Mouse (Mus musculus): ENCODE results near the gene Postn. TPM values are rescaled to one million over a fixed set of nuclear protein-coding genes. Genes with fewer than 3 reads are reported as not detected.

Gene Postn
- polyA plus RNA-seq, 1 experiment from 2014 or later = 79.6 TPM

DNA sequence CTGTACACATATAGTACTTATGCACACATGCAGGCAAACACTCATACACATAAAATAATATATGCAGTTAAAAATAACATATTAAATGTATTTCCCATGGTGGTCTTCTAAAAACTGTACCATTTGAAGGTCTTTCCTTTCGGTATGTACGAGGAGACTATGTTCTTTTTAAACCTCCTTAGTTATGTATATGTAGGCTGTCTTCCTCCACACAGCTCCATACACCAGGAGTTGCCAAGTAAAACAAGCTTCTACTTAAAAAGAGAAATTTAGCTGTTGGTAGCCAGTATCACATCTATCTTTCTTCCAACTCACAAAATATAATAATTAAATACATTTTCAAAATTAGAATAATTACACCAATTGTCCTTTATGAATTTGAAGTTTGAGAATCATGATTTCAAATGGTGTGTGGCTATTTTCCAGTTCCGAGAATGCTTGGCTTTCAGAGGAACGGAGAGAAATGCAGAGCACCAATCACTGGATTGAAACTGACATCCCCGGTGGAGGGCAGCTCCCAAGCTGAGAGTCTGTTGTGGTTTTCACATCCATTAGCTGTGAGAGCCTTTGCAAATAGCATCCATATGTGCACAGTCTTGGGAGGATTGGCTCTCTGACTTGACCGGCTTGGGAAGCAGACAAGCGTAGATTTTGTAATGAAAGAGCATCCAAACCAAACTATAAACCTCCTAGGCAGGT is 52.1 kb downstream of the Postn start:
- Histone ChIP-seq H3K9me3 (ENCODE audit: control insufficient read depth, low read length) (no peaks in the 10 kb centered on the region), H3K4me3 (ENCODE audit: low read length) (no peak overlapping the region), H3K4me2 (replicated peaks; ENCODE audit: low read depth, low read length) (no peak overlapping the region), H3K36me3 (ENCODE audit: control insufficient read depth, insufficient read depth, low read length) (no peaks in the 10 kb centered on the region), H3K27me3 (ENCODE audit: control insufficient read depth, insufficient read depth, low read length) (no peaks in the 10 kb centered on the region), H3K9ac (ENCODE audit: low read depth, low read length) (no peak overlapping the region), H3K27ac (ENCODE audit: low read depth, low read length) (no peak overlapping the region), H3K4me1 (ENCODE audit: control insufficient read depth, insufficient read depth, low read length) (0 out of 2 replicates have a peak, but pooled peaks cover 4% of the 10 kb centered on the region)
- no peak; the same call in 1 of the 2 replicates for ATAC-seq (ENCODE audit: low FRiP score, low TSS enrichment)
- 71% methylated on average over 7 of the region's 7 CpGs for WGBS

DNA sequence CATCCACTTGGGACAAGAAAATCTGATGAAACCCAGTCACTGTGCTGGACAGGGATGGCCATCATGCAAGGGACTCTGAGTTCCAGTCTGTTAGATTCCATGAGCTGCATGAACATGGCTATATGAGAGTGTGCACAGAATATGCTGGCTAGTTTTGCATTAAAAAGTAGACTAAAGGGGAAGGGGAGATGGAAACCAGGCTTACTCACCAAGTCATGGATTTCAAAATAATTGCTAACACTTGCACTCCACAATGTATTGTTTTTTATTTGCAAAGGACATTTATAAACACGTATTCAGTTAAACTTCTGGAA is 52.6 kb downstream of the Postn start:
- Histone ChIP-seq H3K9me3 (ENCODE audit: control insufficient read depth, low read length) (no peaks in the 10 kb centered on the region), H3K27ac (ENCODE audit: low read depth, low read length) (no peak overlapping the region), H3K36me3 (ENCODE audit: control insufficient read depth, insufficient read depth, low read length) (no peaks in the 10 kb centered on the region), H3K9ac (ENCODE audit: low read depth, low read length) (no peak overlapping the region), H3K4me3 (ENCODE audit: low read length) (no peak overlapping the region), H3K4me2 (replicated peaks; ENCODE audit: low read depth, low read length) (no peak overlapping the region), H3K27me3 (ENCODE audit: control insufficient read depth, insufficient read depth, low read length) (no peaks in the 10 kb centered on the region), H3K4me1 (ENCODE audit: control insufficient read depth, insufficient read depth, low read length) (0 out of 2 replicates have a peak, but pooled peaks cover 8% of the 10 kb centered on the region)
- 83% methylated on average over 1 of the region's 1 CpGs for WGBS
- no peak for ATAC-seq (ENCODE audit: low FRiP score, low TSS enrichment)

DNA sequence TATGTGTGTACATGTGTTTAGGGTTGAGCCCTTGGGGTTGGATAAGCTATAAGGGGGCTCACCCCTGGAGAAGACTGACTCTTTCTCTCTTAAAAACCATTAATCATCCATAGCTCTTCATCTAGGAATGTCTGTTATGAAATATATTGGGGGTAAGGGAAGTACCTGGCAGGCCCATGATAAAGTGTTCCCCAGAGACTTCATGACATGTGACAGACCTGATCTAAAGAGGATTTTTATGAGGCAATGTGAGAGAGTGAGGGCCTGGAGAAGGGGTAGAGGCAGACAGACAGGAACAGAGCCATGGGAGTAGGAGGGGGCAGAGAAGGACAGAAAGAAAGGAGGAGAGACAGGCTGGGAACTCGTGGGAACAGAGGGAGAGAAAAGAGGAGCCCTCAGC is 53.5 kb downstream of the Postn start:
- Histone ChIP-seq H3K36me3 (ENCODE audit: control insufficient read depth, insufficient read depth, low read length) (no peaks in the 10 kb centered on the region), H3K4me1 (ENCODE audit: control insufficient read depth, insufficient read depth, low read length) (0 out of 2 replicates have a peak, but pooled peaks cover 8% of the 10 kb centered on the region), H3K4me3 (ENCODE audit: low read length) (no peak overlapping the region), H3K27ac (ENCODE audit: low read depth, low read length) (no peak overlapping the region), H3K4me2 (replicated peaks; ENCODE audit: low read depth, low read length) (no peak overlapping the region), H3K9ac (ENCODE audit: low read depth, low read length) (no peak overlapping the region), H3K9me3 (ENCODE audit: control insufficient read depth, low read length) (no peaks in the 10 kb centered on the region), H3K27me3 (ENCODE audit: control insufficient read depth, insufficient read depth, low read length) (no peaks in the 10 kb centered on the region)
- ATAC-seq (ENCODE audit: low FRiP score, low TSS enrichment) = no peak
- 53% methylated on average over 1 of the region's 1 CpGs for WGBS

DNA sequence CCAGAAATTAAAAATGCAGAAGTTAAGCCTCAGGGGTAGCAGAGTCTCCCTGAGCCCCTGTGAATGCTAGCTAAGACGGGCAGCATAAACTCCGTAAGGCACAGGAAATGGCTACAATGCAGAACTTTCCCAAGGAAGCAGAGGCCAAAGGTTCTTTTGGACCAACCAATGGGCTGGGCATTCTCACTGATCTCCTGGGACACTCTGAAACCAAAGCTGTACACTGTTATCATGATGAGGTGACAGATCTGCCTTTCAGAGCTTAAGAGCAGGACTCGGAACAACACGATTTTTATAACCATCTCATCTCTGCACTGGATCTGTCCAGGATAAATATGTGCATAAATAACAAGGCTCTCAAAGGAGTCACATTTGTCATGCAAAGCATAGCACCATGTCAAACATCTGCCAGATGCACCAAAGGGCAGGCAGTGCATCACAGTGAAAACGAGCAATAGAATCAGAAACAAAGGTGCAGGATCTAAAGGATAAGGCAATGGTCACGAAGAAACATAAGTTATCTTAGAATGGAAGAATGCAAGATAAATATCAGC is 57.0 kb downstream of the Postn start:
- Histone ChIP-seq H3K27ac (ENCODE audit: low read depth, low read length) (no peak overlapping the region), H3K9me3 (ENCODE audit: control insufficient read depth, low read length) (no peaks in the 10 kb centered on the region), H3K36me3 (ENCODE audit: control insufficient read depth, insufficient read depth, low read length) (no peaks in the 10 kb centered on the region), H3K4me1 (ENCODE audit: control insufficient read depth, insufficient read depth, low read length) (0 out of 2 replicates have a peak, but pooled peaks cover 11% of the 10 kb centered on the region), H3K27me3 (ENCODE audit: control insufficient read depth, insufficient read depth, low read length) (no peaks in the 10 kb centered on the region), H3K9ac (ENCODE audit: low read depth, low read length) (no peak overlapping the region), H3K4me3 (ENCODE audit: low read length) (no peak overlapping the region), H3K4me2 (replicated peaks; ENCODE audit: low read depth, low read length) (no peak overlapping the region)
- WGBS = 43% methylated on average over 6 of the region's 6 CpGs
- no peak for ATAC-seq (ENCODE audit: low FRiP score, low TSS enrichment)

DNA sequence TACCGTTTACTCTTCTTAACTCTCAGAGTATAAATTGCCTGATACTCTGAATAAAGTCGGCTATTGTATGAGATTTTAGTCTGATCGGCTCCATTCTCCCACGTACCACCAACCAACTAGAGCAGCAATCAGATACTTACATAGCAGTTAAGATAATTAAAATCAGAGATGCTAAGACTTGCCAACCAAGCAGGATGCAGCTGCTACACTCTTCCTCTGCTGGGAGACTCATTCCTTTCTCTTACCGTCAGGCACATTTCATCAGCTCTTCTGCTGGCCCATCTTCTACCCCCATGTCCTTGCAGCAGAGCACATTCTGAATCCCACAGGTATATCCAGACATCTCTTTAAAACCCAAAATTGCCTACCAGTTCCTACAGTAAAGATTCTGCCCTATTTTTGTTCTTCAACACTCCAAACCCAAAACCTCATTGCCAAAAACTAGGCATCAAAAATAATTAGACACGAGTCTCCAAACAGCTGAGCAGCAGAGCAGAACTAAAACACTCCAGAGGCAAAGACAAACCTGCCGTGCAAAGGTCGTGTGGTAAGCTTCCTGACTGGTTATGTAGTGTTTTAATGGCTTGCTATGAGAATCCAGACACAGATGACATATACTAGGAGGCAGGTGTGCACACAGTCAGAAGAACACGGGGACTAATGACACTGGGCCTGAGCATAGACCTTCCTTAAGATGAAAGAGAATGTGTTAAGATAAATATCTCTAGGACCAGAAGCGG is 59.5 kb downstream of the Postn start:
- Histone ChIP-seq H3K27me3 (ENCODE audit: control insufficient read depth, insufficient read depth, low read length) (no peaks in the 10 kb centered on the region), H3K4me2 (replicated peaks; ENCODE audit: low read depth, low read length) (no peak overlapping the region), H3K4me1 (ENCODE audit: control insufficient read depth, insufficient read depth, low read length) (0 out of 2 replicates have a peak, but pooled peaks cover 11% of the 10 kb centered on the region), H3K27ac (ENCODE audit: low read depth, low read length) (no peak overlapping the region), H3K9ac (ENCODE audit: low read depth, low read length) (no peak overlapping the region), H3K36me3 (ENCODE audit: control insufficient read depth, insufficient read depth, low read length) (no peaks in the 10 kb centered on the region), H3K9me3 (ENCODE audit: control insufficient read depth, low read length) (no peaks in the 10 kb centered on the region), H3K4me3 (ENCODE audit: low read length) (no peak overlapping the region)
- ATAC-seq (ENCODE audit: low FRiP score, low TSS enrichment) = peak; percentile 39; the same call in 1 of the 2 replicates
- 61% methylated on average over 10 of the region's 10 CpGs for WGBS

DNA sequence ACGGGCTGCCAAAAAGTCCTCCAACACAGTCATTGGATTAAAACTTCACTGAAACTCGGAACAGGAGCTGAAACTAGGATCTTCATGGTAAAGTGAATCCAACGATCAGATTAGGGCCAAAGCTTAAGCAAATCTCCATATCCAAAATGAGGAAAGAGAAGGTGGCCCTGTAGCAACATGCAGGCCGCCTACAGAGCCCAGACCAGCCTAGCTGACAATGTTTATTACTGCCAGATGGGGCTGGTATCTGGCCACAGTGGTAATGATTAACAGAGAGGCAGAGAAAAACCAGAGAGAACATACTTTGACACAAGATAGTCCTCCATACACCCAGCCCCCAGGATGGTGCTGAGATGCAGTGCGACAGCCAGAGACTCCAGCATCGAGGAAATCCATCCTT is 60.1 kb downstream of the Postn start:
- no peaks in the 10 kb centered on the region for H3K9me3 ChIP-seq (ENCODE audit: control insufficient read depth, low read length)
- 0 out of 2 replicates have a peak, but pooled peaks cover 11% of the 10 kb centered on the region for H3K4me1 ChIP-seq (ENCODE audit: control insufficient read depth, insufficient read depth, low read length)
- H3K27ac ChIP-seq (ENCODE audit: low read depth, low read length) = no peak overlapping the region
- no peak overlapping the region for H3K4me3 ChIP-seq (ENCODE audit: low read length)
- no peak overlapping the region for H3K4me2 ChIP-seq (replicated peaks; ENCODE audit: low read depth, low read length)
- H3K36me3 ChIP-seq (ENCODE audit: control insufficient read depth, insufficient read depth, low read length) = no peaks in the 10 kb centered on the region
- peak; percentile 75 for ATAC-seq (ENCODE audit: low FRiP score, low TSS enrichment)
- no peaks in the 10 kb centered on the region for H3K27me3 ChIP-seq (ENCODE audit: control insufficient read depth, insufficient read depth, low read length)
- 68% methylated on average over 6 of the region's 6 CpGs for WGBS
- no peak overlapping the region for H3K9ac ChIP-seq (ENCODE audit: low read depth, low read length)

DNA sequence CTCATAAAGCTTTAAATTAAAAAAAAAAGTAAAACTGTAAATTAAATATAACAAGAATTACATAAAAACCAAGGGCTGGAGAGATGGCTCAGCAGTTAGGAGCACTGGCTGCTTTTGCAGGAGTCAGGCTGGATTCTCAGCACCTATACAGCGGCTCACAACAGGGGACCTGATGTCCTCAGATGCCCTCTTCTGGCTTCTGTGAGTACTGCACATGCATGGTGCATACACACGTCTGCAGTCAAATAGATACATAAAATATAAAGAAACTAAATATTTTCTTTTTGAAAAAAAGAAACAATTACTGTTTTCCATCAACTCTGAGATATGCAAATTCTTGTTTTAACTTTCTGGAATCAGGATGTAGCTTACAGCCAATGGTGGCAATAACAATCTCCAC is 60.8 kb downstream of the Postn start:
- Histone ChIP-seq H3K4me2 (replicated peaks; ENCODE audit: low read depth, low read length) (no peak overlapping the region), H3K9ac (ENCODE audit: low read depth, low read length) (no peak overlapping the region), H3K27ac (ENCODE audit: low read depth, low read length) (no peak overlapping the region), H3K9me3 (ENCODE audit: control insufficient read depth, low read length) (no peaks in the 10 kb centered on the region), H3K27me3 (ENCODE audit: control insufficient read depth, insufficient read depth, low read length) (no peaks in the 10 kb centered on the region), H3K36me3 (ENCODE audit: control insufficient read depth, insufficient read depth, low read length) (no peaks in the 10 kb centered on the region), H3K4me1 (ENCODE audit: control insufficient read depth, insufficient read depth, low read length) (0 out of 2 replicates have a peak, but pooled peaks cover 11% of the 10 kb centered on the region), H3K4me3 (ENCODE audit: low read length) (no peak overlapping the region)
- ATAC-seq (ENCODE audit: low FRiP score, low TSS enrichment) = no peak
- 92% methylated on average over 2 of the region's 2 CpGs for WGBS

DNA sequence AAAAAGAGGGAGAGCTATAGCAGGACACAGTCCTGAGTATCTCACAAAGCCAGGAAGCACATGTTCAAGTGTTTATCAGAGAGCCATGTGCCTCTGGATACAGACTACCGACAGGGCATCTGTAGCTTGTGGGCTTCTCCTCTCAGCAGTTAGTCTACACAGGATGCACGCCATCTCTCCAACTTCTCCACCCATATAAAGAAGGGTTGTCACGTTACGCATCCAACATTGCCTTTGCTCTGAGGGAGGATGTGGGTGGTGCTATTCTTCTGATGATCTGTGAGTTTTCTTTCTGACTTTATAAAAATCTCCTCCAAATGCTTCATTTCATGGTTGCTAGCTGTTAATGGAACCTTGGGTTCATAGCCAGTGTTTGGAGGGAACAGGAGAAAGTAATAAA is 63.2 kb downstream of the Postn start:
- Histone ChIP-seq H3K4me2 (replicated peaks; ENCODE audit: low read depth, low read length) (no peak overlapping the region), H3K27ac (ENCODE audit: low read depth, low read length) (no peak overlapping the region), H3K9me3 (ENCODE audit: control insufficient read depth, low read length) (no peaks in the 10 kb centered on the region), H3K36me3 (ENCODE audit: control insufficient read depth, insufficient read depth, low read length) (no peaks in the 10 kb centered on the region), H3K9ac (ENCODE audit: low read depth, low read length) (no peak overlapping the region), H3K4me1 (ENCODE audit: control insufficient read depth, insufficient read depth, low read length) (0 out of 2 replicates have a peak, but pooled peaks cover 3% of the 10 kb centered on the region), H3K4me3 (ENCODE audit: low read length) (no peak overlapping the region), H3K27me3 (ENCODE audit: control insufficient read depth, insufficient read depth, low read length) (no peaks in the 10 kb centered on the region)
- no peak for ATAC-seq (ENCODE audit: low FRiP score, low TSS enrichment)
- WGBS = 84% methylated on average over 4 of the region's 4 CpGs

DNA sequence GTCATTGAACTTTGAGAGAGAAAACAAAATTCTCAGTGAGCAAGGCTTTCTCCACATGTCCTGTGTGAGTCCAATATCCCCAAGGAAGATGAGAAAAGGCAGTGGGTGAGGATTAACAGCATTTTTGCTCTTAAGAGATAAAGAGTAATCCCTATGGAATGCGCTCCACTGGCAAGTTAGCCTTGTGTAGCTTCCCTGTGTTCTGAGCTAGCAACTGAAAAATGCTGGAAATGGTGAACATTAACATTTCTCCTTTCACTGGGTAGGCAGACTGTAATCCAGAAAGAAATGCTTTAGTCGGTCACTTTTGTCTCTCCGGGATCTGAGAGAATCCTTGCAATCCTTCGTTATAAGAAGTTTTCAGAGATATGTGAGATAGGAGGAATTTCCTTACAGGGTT is 70.8 kb downstream of the Postn start:
- ATAC-seq (ENCODE audit: low FRiP score, low TSS enrichment) = no peak
- Histone ChIP-seq H3K36me3 (ENCODE audit: control insufficient read depth, insufficient read depth, low read length) (no peaks in the 10 kb centered on the region), H3K4me1 (ENCODE audit: control insufficient read depth, insufficient read depth, low read length) (no peaks in the 10 kb centered on the region), H3K27me3 (ENCODE audit: control insufficient read depth, insufficient read depth, low read length) (no peaks in the 10 kb centered on the region), H3K9me3 (ENCODE audit: control insufficient read depth, low read length) (no peaks in the 10 kb centered on the region), H3K9ac (ENCODE audit: low read depth, low read length) (no peak overlapping the region), H3K4me2 (replicated peaks; ENCODE audit: low read depth, low read length) (no peak overlapping the region), H3K4me3 (ENCODE audit: low read length) (no peak overlapping the region), H3K27ac (ENCODE audit: low read depth, low read length) (no peak overlapping the region)
- WGBS = 88% methylated on average over 4 of the region's 4 CpGs

Data from kidney, embryonic 14.5 days (tissue).